Mouse (Mus musculus) E14TG2a.4 (cell line): ENCODE data around the gene Slc22a23.

Source experiments
- CTCF ChIP-seq: conservative IDR thresholded peaks from 2 replicates; pipeline ENCODE4 v1.5.1; 2014; ENCODE audit warnings: low read length
- NANOG ChIP-seq: IDR thresholded peaks from 2 replicates; pipeline ENCODE4 v1.6.1; 2014; ENCODE audit warnings: borderline replicate concordance, low read length, mixed read lengths
- POU5F1 ChIP-seq: IDR thresholded peaks from 2 replicates; pipeline ENCODE4 v1.6.1; 2014; ENCODE audit warnings: low read length, borderline replicate concordance

- TF ChIP-seq CTCF (no peak), NANOG (no peak), POU5F1 (no peak)
Observed at GRCm38 (mm10) chr13:34326992-34327391, 18.0 kb downstream of the Slc22a23 start.
